Mouse (Mus musculus): ENCODE results near the gene Rfxap.

GRCm38 (mm10) chr3:54814622-54815021 is 7.0 kb upstream of the Rfxap start:
- TF ChIP-seq EP300 (IDR thresholded peaks at IDR 0.05) (no peak), CTCF (IDR thresholded peaks at IDR 0.05) (no peak)
